Mouse (Mus musculus) frontal cortex, postnatal 25 days (tissue): ENCODE measurements around the gene Smg5.
"Not testable (repeated sequence)": the region's sequence is repeated elsewhere in the genome, so short reads cannot be mapped to it uniquely, and the experiment has no call there.

Experiments
- DNase-seq, 2 experiments: peaks; one replicate each; pipeline ENCODE4 v3.0.0; 2022; ENCODE audit warnings: low spot score in 2 of 2

Gene Smg5

DNA sequence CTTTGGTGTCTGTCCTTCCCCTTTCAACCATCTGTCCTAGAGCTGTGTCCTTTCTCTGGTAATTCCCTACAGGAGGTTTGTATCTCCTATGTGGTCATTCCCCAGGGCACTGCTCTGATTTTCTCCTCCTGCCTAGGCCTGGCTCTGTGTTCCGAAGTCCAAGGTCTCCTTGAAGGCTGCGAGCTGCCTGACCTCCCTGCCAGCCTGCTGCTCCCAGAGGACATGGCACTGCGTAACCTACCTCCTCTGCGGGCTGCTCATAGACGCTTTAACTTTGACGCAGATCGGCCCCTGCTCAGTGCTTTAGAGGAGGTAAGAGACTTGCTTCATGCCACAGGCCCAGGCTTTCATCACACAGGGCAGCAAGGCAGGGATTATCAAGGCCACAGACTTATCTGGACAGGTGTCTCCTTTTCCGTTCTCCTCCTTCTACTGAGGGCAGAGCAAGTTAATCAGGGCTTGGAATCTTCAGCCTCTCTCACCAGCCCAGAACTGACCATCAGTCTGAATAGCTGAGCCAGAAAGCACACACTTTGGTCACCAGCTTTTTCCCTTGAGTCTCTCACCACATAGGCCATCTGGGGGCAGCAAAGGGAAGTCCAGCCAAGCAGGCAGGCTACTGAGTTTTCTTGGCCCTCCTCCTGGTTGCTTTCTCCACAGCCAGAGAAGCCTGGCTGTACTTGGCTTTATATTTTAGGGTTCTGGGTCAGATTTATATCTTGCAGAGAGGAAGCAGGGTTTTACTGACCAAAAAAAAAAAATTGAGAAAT lies 18.5 kb downstream of the Smg5 start:
- no peak for DNase-seq

DNA sequence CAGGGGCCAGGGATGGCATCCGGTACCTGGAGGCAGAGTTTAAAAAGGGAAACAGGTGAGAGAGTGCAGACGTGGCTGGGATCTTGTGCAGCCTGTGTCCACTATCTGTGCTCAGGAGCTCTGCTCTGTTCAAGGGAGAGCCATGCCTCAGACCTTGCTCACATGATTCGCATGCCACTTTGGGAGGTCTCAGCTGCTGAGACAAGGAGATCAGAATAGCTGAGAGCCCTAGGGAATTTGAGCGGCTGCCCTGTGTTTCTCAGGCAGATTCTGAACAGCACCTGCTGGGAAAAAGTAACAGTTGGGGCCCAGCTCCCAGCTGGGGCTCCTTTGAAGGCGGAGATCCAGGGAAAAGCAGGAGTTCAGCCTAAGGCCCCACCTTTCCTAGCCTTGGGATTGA lies 23.5 kb downstream of the Smg5 start:
- no peak for DNase-seq

DNA sequence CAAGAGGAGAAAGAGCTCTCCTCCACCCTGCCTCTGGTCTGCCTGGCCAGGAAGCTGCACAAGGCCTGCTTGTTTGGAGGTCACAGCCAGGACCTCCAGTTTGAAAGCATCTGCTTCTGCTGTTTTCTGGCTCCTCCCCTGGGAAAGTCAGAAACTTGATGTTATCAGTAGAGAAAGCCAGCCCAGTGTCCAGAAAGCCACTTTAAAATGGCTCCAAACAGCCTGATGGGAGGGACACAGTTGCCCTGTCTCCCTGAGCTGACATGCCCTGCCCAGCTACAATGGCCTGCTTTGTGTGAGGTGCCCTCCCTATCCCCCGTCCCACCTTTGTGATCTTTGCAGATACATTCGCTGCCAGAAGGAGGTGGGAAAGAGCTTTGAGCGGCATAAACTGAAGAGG lies 23.9 kb downstream of the Smg5 start:
- DNase-seq = no peak

DNA sequence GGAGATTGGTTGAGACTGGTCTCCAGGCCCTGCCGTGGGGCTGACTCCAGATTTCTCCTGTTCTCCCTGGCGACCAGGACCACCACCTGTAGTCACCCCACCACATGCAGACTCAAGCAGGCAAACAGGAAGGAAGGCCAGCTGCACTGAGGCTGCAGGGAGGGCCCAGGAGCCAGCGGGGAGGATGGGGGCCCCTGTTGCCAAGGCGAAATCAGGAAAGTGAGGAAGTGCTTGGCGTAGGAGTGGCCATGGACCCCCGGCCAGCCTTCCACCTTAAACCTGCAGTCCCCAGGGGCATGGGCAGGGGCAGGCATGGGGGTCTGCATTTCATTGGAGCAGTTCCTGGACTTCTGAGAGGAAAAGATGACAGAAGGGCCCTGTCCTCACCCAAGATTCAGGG lies 25.0 kb downstream of the Smg5 start:
- no peak for DNase-seq

DNA sequence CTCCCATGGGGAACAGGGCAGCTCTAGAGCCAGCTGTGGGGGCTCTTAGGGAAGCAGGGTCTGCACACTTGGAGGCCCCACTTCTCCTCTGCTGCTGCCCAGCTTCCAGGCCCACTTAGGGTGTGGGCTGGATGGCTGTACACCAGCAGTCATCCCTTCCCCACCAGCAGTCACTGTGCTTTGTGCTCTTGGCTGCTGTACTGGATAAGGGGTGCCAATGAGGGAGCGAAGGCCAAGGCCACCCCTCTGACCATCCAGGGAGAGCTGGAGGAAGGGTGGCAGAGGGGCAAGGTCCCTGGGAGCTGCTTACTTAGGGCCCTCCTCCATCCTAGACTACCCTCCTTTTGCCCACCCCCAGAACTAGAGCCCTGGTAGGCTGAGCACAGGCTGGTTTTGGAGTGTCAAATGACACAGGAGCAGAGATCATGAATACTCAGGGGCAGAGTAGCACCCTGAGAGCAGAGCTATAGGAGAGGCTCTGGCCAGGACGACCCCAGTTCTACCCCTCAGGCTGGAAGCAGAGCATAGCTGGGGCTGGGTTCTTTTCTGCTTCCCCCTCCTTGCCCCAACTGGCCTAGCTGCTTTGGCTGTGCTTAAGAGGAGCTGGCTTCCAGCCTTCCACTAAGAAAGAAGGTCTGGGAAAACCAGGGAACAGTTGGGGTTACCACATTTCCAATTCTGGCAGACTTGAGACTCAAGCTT lies 25.7 kb downstream of the Smg5 start:
- DNase-seq = no peak

DNA sequence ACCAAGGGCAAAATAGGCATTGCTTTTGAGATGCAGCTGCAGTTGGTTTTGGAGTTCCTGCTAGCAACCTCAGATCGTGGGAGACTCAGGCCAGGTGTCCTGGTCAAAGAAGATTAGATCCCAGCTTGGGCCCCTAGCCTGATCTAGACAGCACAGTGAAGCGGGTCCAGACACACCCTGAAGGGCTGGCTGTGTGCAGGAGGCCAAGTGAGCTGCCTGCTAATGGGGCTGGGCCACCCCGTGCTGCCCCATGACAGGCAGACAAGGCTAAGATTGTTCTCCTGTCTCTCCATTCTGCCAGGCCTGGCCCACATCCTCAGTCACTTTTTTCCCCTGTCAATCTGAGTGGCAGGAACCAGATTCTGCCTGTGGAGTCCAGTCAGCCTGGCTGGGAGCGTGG lies 27.6 kb downstream of the Smg5 start:
- no peak for DNase-seq

DNA sequence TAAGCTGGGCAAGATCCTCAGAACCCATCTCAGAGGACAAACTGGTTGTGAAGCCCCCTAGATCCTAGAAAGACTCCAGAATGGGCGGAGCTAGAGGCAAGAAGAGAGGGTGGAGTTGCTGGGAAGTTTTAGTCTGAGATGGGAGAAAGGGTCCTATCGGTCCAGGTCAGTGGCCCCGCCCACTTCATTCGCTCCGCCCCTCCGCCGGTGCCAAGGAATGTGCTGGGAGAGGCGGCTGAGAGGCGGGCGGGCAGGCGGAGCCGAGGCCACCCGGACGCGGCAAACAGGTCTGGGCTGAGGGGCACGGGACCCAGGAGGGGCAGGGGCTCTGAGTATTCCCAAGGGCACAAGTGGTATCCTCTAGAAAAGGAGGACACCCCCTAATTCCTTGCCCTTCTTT lies 28.3 kb downstream of the Smg5 start, which contains the start of gene Paqr6:
TSS of gene Paqr6 (plus strand) at position 248 of the 400 bp plus-strand sequence.
- DNase-seq = no peak

DNA sequence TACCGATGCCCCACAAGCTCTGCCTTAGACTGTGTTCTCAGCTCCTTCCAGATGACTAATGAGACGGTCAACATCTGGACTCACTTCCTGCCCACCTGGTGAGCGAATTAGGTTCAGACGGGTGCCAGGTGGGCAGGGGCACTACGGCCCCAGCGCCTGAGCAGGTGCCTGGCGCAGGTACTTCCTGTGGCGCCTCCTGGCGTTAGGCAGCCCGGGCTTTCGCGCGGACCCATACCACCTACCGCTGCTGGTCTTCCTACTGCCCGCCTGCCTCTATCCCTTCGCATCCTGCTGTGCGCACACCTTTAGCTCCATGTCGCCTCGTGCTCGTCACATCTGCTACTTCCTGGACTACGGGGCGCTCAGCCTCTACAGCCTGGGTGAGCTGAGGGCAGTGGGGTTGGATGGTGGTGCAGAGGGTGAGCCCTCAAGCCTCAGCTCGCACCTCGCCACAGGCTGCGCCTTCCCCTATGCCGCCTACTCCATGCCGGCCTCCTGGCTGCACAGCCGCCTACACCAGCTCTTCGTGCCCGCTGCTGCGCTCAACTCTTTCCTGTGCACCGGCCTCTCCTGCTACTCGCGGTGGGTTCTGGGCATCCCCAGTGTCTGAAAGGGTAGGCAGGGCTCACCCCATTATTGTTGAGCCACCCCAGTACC lies 29.8 kb downstream of the Smg5 start:
- DNase-seq = no peak

DNA sequence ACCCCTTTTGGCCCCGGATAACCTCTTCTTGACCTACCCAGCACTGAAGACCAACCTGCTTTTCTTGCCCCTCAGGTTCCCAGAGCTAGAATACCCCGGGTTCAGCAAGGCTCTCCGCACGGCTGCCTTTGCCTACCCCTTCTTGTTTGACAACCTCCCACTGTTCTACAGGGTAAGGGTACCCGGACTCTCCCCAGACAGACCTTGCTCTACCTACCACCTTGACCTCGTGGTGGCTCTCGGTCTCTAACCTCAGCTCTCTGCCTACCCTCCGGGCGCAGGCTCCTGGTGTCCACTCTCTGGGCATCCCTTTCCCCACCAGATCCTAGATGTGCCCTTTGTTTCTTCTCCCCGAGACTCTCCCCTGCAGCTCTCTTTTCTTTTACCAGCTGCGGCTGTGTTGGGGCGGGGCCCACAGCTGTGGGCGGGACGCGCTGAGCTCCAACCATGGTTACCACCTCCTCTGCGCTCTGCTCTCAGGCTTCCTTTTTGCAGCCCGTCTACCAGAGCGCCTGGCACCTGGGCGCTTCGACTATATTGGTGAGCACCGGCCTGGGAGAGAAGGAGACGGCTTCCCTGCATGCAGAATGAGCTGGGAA lies 30.9 kb downstream of the Smg5 start:
- peak in 1 of 2 experiments; percentile 53 for DNase-seq

DNA sequence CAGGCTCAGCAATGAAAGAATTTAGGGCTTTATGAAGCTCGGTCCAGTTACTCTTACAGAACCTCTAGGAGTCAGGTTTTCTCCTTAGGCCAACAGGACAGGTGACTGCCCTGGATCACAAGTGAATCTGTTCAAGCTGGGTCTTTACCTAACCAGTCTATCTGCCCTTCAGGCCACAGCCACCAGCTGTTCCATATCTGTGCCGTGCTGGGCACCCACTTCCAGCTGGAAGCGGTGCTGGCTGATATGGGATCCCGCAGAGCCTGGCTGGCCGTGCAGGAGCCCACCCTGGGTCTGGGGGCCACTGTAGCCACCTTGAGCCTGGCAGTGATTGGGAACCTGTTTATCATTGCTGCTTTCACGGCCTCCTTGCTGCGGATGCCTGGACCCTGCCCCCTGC lies 31.5 kb downstream of the Smg5 start:
- not testable (repeated sequence) for DNase-seq

DNA sequence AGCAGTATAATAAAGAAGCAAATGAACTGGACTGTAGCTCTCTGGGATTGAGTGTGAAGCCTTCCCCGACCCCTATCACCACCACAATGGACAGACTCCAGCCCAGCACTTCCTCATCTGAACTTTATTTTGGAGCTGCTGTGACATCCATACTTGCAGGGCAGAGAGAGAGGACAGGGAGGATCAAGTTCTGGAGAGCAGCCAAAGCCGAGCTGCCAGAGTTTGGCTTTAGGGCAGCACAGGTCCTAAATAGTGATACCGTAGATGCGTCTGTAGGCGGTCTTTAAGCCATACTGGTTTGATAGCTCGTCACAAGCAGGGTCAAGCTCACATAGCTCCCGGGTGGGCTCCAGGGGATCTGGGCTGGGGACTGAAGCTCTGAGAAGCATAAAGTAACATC lies 32.5 kb downstream of the Smg5 start:
- DNase-seq = not testable (repeated sequence)

DNA sequence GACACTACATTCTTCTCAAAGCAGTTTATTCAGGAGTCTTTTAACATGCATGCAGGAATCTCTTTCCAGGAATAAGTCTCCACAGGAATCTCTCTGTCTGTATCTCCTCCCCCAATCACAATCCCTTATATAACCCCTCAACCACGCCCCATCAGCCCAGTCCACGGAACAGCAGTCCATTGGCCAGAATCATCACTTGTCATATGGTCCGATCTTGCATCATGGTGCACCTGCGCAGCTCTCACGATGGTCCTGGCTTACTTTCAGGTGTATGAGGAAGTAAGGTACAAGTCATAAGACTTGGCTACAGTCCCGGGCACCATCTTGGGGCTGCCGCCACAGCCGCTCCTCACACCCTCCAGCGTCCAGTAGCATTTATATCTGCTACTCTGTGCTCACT lies 36.6 kb downstream of the Smg5 start, which contains the start of gene Bglap3:
TSS of gene Bglap3 (minus strand) at position 101 of the 400 bp plus-strand sequence.
- not testable (repeated sequence) for DNase-seq

DNA sequence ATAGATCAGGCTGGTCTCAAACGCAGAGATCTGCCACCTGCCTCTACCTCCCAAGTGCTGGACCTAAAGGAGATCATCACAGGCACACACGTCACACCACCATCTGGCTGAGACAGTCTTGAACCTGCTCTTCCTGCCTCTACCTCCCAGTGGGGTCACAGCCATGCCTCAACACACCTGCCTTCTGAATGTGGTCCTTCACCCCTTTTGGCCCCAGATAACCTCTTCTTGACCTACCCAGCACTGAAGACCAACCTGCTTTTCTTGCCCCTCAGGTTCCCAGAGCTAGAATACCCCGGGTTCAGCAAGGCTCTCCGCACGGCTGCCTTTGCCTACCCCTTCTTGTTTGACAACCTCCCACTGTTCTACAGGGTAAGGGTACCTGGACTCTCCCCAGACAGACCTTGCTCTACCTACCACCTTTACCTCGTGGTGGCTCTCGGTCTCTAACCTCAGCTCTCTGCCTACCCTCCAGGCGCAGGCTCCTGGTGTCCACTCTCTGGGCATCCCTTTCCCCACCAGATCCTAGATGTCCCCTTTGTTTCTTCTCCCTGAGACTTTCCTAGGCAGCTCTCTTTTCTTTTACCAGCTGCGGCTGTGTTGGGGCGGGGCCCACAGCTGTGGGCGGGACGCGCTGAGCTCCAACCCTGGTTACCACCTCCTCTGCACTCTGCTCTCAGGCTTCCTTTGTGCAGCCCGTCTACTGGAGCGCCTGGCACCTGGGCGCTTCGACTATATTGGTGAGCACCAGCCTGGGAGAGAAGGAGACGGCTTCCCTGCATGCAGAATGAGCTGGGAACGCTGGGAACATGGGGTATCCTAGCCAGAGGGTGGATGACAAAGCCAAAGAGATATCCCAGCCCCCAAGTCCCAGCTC lies 39.9 kb downstream of the Smg5 start:
- not testable (repeated sequence) for DNase-seq

DNA sequence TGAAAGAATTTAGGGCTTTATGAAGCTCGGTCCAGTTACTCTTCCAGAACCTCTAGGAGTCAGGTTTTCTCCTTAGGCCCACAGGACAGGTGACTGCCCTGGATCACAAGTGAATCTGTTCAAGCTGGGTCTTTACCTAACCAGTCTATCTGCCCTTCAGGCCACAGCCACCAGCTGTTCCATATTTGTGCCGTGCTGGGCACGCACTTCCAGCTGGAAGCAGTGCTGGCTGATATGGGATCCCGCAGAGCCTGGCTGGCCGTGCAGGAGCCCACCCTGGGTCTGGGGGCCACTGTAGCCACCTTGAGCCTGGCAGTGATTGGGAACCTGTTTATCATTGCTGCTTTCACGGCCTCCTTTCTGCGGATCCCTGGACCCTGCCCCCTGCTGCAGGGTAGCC lies 40.6 kb downstream of the Smg5 start:
- DNase-seq = not testable (repeated sequence)

DNA sequence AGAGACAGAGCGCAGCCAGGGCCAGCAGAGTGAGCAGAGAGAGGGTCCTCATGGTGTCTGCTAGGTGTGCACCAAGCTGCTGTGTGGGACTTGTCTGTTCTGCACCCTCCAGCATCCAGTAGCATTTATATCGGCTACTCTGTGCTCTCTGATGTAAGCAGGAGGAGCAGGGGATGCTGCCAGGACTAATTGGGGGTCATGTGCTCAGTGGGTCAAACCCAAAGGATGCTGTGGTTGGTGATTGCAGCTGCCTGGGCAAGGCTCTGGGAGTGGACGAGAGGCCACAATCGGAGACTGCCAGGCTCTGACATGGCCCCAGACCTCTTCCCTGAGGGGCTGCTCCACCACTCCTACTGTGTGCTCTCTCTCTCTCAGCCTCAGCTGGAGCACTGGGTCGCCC lies 42.5 kb downstream of the Smg5 start, which contains the start of gene Bglap2:
TSS of gene Bglap2 (minus strand) at position 101 of the 400 bp plus-strand sequence.
- not testable (repeated sequence) for DNase-seq

DNA sequence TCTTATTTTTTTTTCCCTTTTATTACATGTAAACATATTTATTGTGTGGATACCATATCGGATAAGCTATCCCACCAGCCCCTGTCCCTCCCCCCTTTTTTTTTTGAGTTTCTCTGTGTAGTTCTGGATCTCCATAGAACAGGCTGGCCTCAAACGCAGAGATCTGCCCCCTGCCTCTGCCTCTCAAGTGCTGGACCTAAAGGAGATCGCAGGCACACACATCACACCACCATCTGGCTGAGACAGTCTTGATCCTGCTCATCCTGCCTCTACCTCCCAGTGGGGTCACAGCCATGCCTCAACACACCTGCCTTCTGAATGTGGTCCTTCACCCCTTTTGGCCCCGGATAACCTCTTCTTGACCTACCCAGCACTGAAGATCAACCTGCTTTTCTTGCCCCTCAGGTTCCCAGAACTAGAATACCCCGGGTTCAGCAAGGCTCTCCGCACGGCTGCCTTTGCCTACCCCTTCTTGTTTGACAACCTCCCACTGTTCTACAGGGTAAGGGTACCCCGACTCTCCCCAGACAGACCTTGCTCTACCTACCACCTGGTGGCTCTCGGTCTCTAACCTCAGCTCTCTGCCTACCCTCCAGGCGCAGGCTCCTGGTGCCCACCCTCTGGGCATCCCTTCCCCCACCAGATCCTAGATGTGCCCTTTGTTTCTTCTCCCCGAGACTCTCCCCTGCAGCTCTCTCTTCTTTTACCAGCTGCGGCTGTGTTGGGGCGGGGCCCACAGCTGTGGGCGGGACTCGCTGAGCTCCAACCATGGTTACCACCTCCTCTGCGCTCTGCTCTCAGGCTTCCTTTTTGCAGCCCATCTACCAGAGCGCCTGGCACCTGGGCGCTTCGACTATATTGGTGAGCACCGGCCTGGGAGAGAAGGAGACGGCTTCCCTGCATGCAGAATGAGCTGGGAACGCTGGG lies 45.6 kb downstream of the Smg5 start:
- DNase-seq = not testable (repeated sequence)

DNA sequence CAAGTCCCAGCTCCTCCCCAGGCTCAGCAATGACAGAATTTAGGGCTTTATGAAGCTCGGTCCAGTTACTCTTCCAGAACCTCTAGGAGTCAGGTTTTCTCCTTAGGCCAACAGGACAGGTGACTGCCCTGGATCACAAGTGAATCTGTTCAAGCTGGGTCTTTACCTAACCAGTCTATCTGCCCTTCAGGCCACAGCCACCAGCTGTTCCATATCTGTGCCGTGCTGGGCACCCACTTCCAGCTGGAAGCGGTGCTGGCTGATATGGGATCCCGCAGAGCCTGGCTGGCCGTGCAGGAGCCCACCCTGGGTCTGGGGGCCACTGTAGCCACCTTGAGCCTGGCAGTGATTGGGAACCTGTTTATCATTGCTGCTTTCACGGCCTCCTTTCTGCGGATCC lies 46.3 kb downstream of the Smg5 start:
- DNase-seq = not testable (repeated sequence)

DNA sequence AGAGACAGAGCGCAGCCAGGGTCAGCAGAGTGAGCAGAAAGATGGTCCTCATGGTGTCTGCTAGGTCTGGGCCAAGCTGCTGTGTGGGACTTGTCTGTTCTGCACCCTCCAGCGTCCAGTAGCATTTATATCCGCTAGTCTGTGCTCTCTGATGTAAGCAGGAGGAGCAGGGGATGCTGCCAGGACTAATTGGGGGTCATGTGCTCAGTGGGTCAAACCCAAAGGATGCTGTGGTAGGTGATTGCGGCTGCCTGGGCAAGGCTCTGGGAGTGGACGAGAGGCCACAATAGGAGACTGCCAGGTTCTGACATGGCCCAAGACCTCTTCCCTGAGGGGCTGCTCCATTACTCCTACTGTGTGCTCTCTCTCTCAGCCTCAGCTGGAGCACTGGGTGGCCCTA lies 48.3 kb downstream of the Smg5 start, which contains the start of gene Bglap:
TSS of gene Bglap (minus strand) at position 101 of the 400 bp plus-strand sequence.
- DNase-seq = no peak

DNA sequence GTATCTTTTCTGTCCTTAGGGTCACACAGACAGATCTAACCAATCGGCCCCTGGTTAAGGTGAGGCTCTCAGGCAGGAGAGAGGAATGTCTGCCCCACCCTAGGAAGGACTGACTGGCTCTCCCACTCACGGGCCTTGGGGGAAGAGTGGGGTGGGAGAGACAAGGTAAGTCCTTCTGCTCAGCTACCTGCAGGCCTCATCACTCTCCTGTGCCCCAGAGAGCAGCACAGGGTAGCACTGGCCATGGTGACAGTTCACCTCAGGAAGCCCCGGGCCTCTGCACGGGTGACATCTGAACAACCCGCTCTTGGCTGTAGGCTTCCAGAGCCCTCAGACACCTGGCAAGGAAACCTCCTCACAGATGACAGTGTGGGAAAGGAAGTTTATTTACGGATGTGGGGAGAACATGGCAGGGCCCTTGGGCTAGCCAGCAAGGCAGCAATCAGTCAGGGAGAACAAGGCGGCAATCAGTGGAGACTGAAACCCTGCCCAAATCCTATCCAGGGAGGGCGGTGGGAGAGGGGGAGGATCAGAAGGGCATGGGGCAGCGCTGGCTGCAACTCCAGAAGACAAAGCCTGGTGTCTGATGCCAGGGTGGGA lies 57.8 kb downstream of the Smg5 start:
- no peak for DNase-seq
